Mouse (Mus musculus) heart, postnatal 0 days (tissue): ENCODE measurements around the gene Traf3ip3. TPM values are rescaled to one million over a fixed set of nuclear protein-coding genes. Genes with fewer than 3 reads are reported as not detected.
A peak's percentile ranks its signal among the peaks of the same experiment; 100 is the strongest.

Source experiments
- ATAC-seq: fragments of 200-750 bp; cut with Nextera tagmentation; 2 replicates; pipeline ENCODE4 v1.8.0; 2017; ENCODE audit warnings: low read depth, moderate number of reproducible peaks, moderate library complexity; ENCODE audit not compliant: insufficient read depth
- DNase-seq: peaks from one replicate; pipeline ENCODE4 v3.0.0-alpha.2; 2016; ENCODE audit warnings: low spot score
- H3K27ac ChIP-seq: fragments of 300-500 bp; sonication (generic); 2 replicates; pipeline ENCODE4 v1.5.1; 2014; ENCODE audit warnings: low read depth, mild to moderate bottlenecking
- H3K27me3 ChIP-seq: fragments of 300-500 bp; sonication (generic); 2 replicates; pipeline ENCODE4 v1.6.1; 2014; ENCODE audit warnings: low read length, mixed read lengths; ENCODE audit not compliant: control insufficient read depth, insufficient read depth
- H3K36me3 ChIP-seq: fragments of 300-500 bp; sonication (generic); replicated peaks from 2 replicates; pipeline ENCODE4 v1.6.1; 2014; ENCODE audit warnings: low read length, mixed read lengths; ENCODE audit not compliant: control insufficient read depth, insufficient read depth
- H3K4me1 ChIP-seq: fragments of 300-500 bp; sonication (generic); 2 replicates; pipeline ENCODE4 v1.6.1; 2014; ENCODE audit warnings: antibody characterized with exemption; ENCODE audit not compliant: control insufficient read depth, insufficient read depth
- H3K4me2 ChIP-seq: fragments of 300-500 bp; sonication (generic); 2 replicates; pipeline ENCODE4 v1.6.1; 2014; ENCODE audit warnings: low read depth, mild to moderate bottlenecking, low read length, moderate library complexity
- H3K4me3 ChIP-seq: fragments of 300-500 bp; sonication (generic); 2 replicates; pipeline ENCODE4 v1.5.1; 2014; ENCODE audit warnings: low read depth, low read length
- H3K9ac ChIP-seq: fragments of 300-500 bp; sonication (generic); replicated peaks from 2 replicates; pipeline ENCODE4 v1.6.1; 2014; ENCODE audit warnings: low read depth, low read length, mixed read lengths
- H3K9me3 ChIP-seq: fragments of 300-500 bp; sonication (generic); replicated peaks from 2 replicates; pipeline ENCODE4 v1.6.1; 2016; ENCODE audit warnings: low read length; ENCODE audit not compliant: control insufficient read depth
- CTCF ChIP-seq: IDR thresholded peaks from 2 replicates; pipeline ENCODE4 v1.5.1; 2016; ENCODE audit warnings: antibody characterized with exemption, control low read depth, low read depth
- EP300 ChIP-seq: IDR thresholded peaks from 2 replicates; pipeline ENCODE4 v1.6.1; 2016; ENCODE audit warnings: antibody characterized with exemption, low read depth
- WGBS: fragments of 180-500 bp; shearing (Covaris S2); extraction: QIAGEN DNeasy Blood & Tissue Kit; methylation state at CpG from one replicate; pipeline ENCODE4 v1.1.7; 2014; 5-methylcytosine and 5-hydroxymethylcytosine counted together
- polyA plus RNA-seq: library from polyadenylated mRNA; unstranded; fragments of >200 nt; fragmentation: Nextera tagmentation; extraction: Ambion mirVana; gene quantifications from 2 replicates; pipeline ENCODE4 v1.2.1, GENCODE M21; 2015
- total RNA-seq: library from RNA; depleted of rRNA; stranded (reverse); fragments of >200 nt; gene quantifications from 2 replicates; pipeline ENCODE4 v1.2.3, GENCODE M21; 2014; ENCODE audit warnings: low replicate concordance

Gene Traf3ip3
- total and polyA plus RNA-seq, 2 experiments from 2014 or later: 0.61 to 0.79 TPM

DNA sequence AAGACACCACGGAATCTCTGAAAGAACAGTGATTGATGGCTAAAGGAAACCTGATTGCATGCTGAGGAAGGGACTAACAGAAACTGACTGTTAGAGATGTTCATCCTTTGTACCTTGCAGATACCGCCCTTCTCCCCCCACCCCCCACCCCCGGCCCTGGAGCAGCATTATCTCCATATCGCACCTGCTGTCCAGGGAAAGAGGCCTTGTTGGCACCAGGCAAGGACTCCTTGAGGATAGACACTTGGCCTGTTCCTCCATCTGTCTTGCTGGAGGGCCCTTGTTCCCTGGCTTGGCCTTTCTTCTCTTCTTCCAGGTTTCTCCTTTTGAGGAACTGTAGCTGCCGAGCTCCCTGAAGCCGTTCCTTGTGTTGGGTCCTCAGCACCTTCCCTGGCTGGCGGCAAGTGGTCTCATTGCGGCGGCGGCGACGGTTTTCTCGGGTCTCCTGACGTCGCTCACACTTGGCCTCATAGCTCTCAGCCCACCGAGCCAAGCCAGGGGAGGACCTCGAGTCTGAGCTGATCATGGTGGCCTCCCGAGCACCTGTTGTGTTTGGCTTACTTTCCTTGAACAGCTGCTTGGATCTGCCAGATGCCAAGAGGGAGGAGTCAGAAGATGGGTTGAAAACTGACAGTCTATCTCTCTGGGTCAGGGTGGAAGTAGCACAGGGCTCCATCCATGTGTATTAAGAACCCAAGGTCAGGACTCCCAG, 3.9 kb downstream of the Traf3ip3 start:
- Histone ChIP-seq H3K4me3 (no peak overlapping the region), H3K9ac (no peak overlapping the region), H3K27me3 (no peaks in the 10 kb centered on the region), H3K4me1 (no peaks in the 10 kb centered on the region), H3K36me3 (no peaks in the 10 kb centered on the region), H3K27ac (no peak overlapping the region), H3K9me3 (no peaks in the 10 kb centered on the region), H3K4me2 (no peak overlapping the region)
- TF ChIP-seq CTCF (no peak), EP300 (no peak)
- no peak for DNase-seq
- peak; percentile 13; the same call in 1 of the 2 replicates for ATAC-seq
- whole genome bisulfite sequencing: 86% methylated on average over 18 of the region's 18 CpGs

DNA sequence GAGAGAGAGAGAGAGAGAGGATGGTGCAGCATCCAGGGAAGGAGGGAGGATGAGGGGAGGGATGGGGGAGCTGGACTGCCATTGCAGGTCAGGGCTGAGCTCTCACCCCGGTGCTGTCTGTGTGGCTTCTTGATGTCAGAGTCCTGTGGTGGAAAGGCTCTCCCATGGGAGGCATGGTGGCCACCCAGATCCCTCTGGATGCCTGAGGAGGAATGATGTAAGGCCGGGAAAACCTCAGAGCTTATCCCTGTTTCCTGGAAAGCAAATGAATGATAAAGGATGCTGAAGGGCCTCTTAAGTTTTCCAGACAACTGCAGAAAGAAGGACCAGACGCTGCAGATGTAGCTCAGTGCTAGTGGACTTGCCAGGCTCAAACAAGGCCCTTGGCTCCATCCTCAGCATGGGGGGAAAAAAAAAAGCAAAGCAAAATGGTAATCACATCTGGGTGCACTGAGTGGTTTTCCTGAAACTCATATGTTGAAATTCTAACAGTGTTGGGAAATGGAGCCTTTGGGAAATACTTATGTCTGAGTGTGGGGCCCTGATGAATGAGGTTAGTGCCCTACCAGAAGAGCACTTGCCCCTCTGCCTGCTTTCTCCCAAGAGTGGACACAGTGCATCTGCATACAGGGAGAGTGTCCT, 6.2 kb downstream of the Traf3ip3 start:
- WGBS: 37% methylated on average over 3 of the region's 3 CpGs

DNA sequence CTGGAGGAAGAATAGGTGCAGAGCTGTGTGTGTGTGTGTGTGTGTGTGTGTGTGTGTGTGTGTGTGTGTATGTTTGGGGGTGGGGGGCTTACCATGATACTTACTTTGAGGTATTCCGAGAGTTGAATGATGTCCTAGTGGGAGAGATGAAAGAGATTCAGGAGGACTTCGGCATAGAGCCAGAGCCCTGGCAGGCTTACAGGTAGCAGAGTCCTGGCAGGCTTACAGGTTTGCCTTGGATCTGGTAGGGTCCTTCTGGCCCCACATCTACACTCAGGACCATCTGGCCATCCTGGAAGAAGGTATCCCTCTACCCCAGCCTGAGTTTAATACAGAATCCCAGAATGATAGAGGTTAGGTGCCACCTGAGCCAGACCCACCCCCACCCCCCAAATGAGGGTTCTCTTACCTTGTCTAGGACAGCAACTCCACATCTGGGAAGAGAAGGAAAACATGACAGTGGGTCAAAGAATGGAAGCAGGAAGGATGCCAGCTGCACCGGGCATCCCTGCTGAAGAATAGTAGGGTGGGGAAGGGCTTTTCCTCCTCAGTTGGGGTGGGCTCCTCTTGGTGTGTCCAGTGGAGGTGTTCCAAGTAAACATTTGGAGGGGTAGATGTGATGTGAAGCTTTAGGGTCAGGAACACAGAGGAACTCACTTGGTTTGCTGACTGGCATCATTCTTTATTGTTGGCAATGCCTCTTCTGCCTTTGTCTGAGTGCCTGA, 6.9 kb downstream of the Traf3ip3 start:
- Histone ChIP-seq H3K9me3 (no peaks in the 10 kb centered on the region), H3K27ac (no peak overlapping the region), H3K9ac (no peak overlapping the region), H3K4me3 (no peak overlapping the region), H3K36me3 (no peaks in the 10 kb centered on the region), H3K4me2 (no peak overlapping the region), H3K27me3 (no peaks in the 10 kb centered on the region), H3K4me1 (peaks cover 25% of the 10 kb centered on the region)
- no peak for TF ChIP-seq EP300
- no peak for TF ChIP-seq CTCF
- DNase-seq: no peak
- 78% methylated on average over 3 of the region's 3 CpGs for WGBS
- ATAC-seq: no peak

More for the DNA sequence above, 6.2 kb downstream of the Traf3ip3 start:
- no peak overlapping the region for H3K4me3 ChIP-seq
- no peaks in the 10 kb centered on the region for H3K9me3 ChIP-seq
- H3K27ac ChIP-seq: no peak overlapping the region
- H3K36me3 ChIP-seq: no peaks in the 10 kb centered on the region
- no peak for ATAC-seq
- TF ChIP-seq CTCF (no peak), EP300 (no peak)
- H3K27me3 ChIP-seq: no peaks in the 10 kb centered on the region
- no peak overlapping the region for H3K9ac ChIP-seq
- no peak for DNase-seq
- H3K4me2 ChIP-seq: no peak overlapping the region
- peaks cover 17% of the 10 kb centered on the region for H3K4me1 ChIP-seq

DNA sequence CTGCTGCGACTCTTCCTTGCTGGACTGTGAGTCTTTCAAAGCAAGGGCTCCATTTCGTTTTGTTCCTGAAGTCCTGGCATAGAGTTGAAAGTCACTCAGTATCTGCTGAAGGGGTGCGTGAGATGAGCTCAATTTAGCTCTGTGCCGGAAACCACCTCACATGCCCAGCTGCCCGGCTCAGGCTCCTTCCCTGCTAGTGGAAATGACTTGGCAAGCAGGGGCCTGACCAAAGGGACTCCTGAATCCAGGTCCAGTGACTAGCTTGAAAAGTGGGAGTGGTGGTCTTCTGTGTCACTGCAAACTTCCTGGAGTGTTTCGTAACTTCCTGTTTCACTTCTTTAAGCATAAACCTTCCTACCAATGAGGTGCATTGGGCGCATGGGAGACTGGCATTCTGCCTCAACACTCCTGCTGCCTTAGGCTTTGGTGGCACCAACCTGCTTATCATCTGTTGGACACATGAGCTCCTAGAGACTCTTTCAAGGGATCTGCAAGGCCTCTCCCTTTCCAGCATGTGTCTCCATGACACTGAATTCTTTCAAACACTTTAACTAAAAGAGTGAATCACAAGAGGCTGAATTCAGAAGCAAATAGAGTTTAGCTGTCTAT, 9.7 kb downstream of the Traf3ip3 start:
- peak; percentile 55 for DNase-seq
- Histone ChIP-seq H3K36me3 (no peaks in the 10 kb centered on the region), H3K9ac (no peak overlapping the region), H3K9me3 (no peaks in the 10 kb centered on the region), H3K27me3 (no peaks in the 10 kb centered on the region), H3K4me1 (peaks cover 34% of the 10 kb centered on the region), H3K27ac (peak overlapping the region; percentile 76), H3K4me2 (no peak overlapping the region), H3K4me3 (no peak overlapping the region)
- TF ChIP-seq EP300 (no peak), CTCF (no peak)
- ATAC-seq: peak; percentile 42
- WGBS: 50% methylated on average over 7 of the region's 7 CpGs

DNA sequence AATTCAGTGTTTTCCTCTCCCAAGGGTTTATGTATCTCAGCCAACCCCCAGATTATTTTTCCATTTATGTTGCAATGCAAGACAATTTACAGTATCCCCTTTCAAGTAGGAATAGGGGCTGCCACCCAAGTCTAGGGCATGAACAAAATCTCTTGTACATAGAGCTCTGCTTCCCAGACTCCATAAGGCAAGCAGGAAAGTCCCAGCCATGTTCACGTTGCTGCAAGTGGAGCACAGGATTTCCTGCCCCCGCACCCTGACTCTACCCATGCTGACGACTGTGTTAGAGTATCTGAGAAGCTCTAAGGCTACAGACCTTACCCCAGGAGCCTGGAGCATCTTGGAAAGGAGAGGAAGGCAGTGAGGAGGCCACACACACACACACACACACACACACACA, 11.7 kb downstream of the Traf3ip3 start:
- Histone ChIP-seq H3K4me1 (peaks cover 34% of the 10 kb centered on the region), H3K4me3 (no peak overlapping the region), H3K36me3 (no peaks in the 10 kb centered on the region), H3K4me2 (no peak overlapping the region), H3K27ac (peak overlapping the region; percentile 89), H3K9ac (no peak overlapping the region), H3K9me3 (no peaks in the 10 kb centered on the region), H3K27me3 (no peaks in the 10 kb centered on the region)
- 21% methylated on average over 3 of the region's 3 CpGs for WGBS
- DNase-seq: no peak
- peak; percentile 24; the same call in 1 of the 2 replicates for ATAC-seq
- TF ChIP-seq CTCF (no peak), EP300 (no peak)
